Mouse (Mus musculus): ENCODE data around the gene Hoxd12.

- TF ChIP-seq USF1 (IDR thresholded peaks at IDR 0.05; ENCODE audit: low read depth) (no peak), CTCF (IDR thresholded peaks at IDR 0.05; ENCODE audit: control insufficient read depth, insufficient read depth, insufficient read length) (no peak)
Measured at GRCm38 (mm10) chr2:74687698-74688555, 13.1 kb downstream of the Hoxd12 start.
